Mouse (Mus musculus): ENCODE data around the gene Npff. TPM values are rescaled to one million over a fixed set of nuclear protein-coding genes. Genes with fewer than 3 reads are reported as not detected.

Npff gene
- polyA plus RNA-seq (2014; fragmentation: Illumina TruSeq; extraction: RNeasy Lipid Tissue Mini Kit (QIAGEN cat#74804)) = not detected

DNA sequence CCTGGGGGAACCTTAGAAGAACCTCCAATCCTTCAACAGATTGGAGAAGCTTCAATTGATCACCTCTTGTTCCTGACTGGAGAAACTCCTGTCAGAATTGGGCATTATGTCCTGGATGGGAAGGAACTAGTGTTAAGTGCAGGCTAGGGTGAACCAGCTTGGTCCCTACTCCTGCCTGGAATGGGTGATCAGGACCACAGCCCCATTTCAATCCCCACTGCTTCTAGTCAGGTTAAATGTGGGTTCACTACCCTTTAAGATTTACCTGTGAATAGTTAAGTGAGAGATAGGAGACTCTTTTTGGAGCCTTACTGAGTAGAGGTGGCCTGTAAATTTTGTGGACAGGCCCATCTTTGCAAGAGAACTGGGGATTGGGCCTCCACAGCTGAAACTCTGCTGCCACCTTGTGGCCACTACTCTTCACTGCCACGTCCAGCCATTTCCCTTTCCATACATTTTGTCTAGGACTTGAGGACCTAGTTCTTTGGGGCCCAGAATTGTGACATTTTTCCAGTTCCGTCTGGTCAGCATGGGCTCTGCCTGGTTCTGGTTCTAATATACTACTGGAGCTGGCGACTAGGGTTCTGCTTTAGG, at the start of gene Npff:
Npff (minus strand) TSS at position 51 of the 594 bp plus-strand sequence.

DNA sequence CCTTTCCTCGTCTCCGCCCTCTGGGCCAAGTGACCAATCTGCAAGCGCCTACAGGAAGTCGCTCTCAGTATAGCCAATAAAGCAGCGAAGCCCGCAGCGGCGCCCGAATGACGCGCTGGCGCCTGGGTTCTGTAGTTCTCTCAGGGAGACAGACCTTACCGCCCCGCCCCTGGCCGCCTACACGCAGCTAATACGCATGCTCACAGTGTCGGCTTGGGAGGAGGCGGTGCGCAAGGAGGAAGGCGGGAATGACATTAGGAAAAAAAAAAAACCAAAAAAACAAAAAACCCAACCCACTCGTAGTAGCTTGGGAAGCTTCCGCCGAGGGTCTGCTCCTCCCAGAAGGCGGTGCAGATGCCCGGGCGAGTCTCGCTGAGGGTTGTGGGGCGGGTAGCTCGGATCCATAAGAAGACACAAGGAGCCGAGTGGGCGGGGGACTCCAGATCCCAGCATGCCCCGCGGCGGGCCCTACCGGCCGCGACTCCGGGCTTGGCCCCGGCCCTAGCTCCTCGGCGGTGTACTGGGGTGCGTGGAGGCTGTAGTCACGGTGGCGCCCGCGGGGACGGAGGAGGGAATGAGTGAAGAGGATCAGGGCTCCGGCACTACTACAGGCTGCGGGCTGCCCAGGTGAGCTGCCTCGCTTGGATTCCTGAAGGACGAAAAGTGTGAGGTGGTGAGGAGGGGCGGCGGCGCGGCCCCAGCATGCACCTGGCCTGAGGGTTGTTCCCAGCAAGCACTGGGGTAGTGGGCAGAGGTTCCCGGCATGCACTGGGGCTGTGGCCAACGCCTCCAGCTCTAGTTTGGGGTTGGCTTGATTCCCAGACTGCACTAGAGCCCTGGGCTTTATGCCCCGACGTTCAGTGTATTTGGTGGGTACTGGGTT, 6.5 kb downstream of the Npff start, which contains the start of gene Tarbp2:
Tarbp2 (plus strand) TSS at position 217 of the 883 bp plus-strand sequence.

DNA sequence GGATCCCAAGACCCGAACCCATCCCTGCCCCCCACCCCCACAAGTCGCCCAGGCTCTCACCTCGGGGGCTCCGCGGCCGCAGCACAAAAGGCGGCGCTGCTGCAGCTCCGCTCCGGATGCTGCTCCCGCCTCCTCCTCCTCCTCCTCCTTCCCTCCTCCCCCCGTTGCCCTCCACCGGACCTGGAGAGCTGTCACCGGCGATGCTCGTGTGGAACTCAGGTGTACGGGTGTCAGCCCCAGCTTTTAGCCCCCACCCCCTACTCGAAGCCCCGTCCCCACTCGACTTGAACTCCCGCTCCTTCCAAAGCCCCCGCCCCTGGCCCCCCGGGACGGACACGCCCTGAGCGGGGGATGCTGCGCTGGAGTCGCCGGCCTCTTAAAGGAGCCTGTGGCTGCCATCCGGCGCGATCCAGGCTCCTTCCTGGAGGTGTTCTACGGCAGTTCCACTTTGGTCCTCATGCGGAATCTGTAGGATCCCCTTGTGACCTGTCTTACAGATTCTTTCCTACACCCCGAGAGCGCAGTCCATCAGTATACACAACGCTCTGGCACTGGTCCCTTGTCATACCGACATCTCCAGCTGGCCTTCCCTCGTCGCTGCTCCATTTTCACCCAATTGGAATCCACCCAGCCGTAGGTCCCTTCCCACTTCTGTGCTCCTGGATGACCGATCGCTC, 7.9 kb downstream of the Npff start, which contains the start of gene Map3k12:
Map3k12 (minus strand) TSS at position 337 of the 677 bp plus-strand sequence.

DNA sequence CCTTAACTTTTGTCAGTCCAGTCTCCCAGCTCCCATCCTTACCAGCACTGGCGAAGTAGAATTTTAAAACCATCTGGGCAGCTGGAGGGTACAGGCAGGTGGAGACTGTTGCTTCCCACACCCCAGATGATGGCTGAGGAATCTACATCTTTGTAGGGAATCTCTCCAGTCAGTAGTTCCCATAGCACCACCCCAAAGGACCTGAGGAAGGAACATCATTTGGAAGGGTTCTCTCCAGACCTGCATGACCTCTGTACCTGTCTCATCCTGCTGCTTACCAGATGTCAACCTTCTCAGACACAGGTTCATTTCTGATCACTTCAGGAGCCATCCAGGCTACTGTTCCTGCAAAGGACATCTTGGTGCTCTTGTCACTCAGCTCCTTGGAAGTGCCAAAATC, 21.3 kb downstream of the Npff start, which contains the start of gene Gm10337:
Gm10337 (plus strand) TSS at position 276 of the 400 bp plus-strand sequence.

Other genes starting within 250 kb of the Npff start
- 0.94 TPM for gene Mfsd5, start 245.5 kb downstream of the Npff start, polyA plus RNA-seq (2014; fragmentation: Illumina TruSeq; extraction: RNeasy Lipid Tissue Mini Kit (QIAGEN cat#74804))
- 0.57 TPM for gene Espl1, start 228.7 kb downstream of the Npff start, polyA plus RNA-seq (2014; fragmentation: Illumina TruSeq; extraction: RNeasy Lipid Tissue Mini Kit (QIAGEN cat#74804))
- 58.6 TPM for gene Pfdn5, start 198.8 kb downstream of the Npff start, polyA plus RNA-seq (2014; fragmentation: Illumina TruSeq; extraction: RNeasy Lipid Tissue Mini Kit (QIAGEN cat#74804))
- 5.9 TPM for gene Myg1, start 193.2 kb downstream of the Npff start, polyA plus RNA-seq (2014; fragmentation: Illumina TruSeq; extraction: RNeasy Lipid Tissue Mini Kit (QIAGEN cat#74804))
- gene Aaas, start 174.2 kb downstream of the Npff start, polyA plus RNA-seq (2014; fragmentation: Illumina TruSeq; extraction: RNeasy Lipid Tissue Mini Kit (QIAGEN cat#74804)) = 10.5 TPM
- gene Sp7, start 157.8 kb downstream of the Npff start, polyA plus RNA-seq (2014; fragmentation: Illumina TruSeq; extraction: RNeasy Lipid Tissue Mini Kit (QIAGEN cat#74804)) = 0.46 TPM
- gene Sp1, start 118.8 kb downstream of the Npff start, polyA plus RNA-seq (2014; fragmentation: Illumina TruSeq; extraction: RNeasy Lipid Tissue Mini Kit (QIAGEN cat#74804)) = 167 TPM
- gene Amhr2, start 79.6 kb downstream of the Npff start, polyA plus RNA-seq (2014; fragmentation: Illumina TruSeq; extraction: RNeasy Lipid Tissue Mini Kit (QIAGEN cat#74804)) = 1.1 TPM
- gene Prr13, start 65.9 kb downstream of the Npff start, polyA plus RNA-seq (2014; fragmentation: Illumina TruSeq; extraction: RNeasy Lipid Tissue Mini Kit (QIAGEN cat#74804)) = 37.5 TPM
- 1,145 TPM for gene Pcbp2, start 54.4 kb downstream of the Npff start, polyA plus RNA-seq (2014; fragmentation: Illumina TruSeq; extraction: RNeasy Lipid Tissue Mini Kit (QIAGEN cat#74804))
- gene Gm10337, start 21.2 kb downstream of the Npff start, polyA plus RNA-seq (2014; fragmentation: Illumina TruSeq; extraction: RNeasy Lipid Tissue Mini Kit (QIAGEN cat#74804)) = not detected
- gene Map3k12, start 7.9 kb downstream of the Npff start, polyA plus RNA-seq (2014; fragmentation: Illumina TruSeq; extraction: RNeasy Lipid Tissue Mini Kit (QIAGEN cat#74804)) = 5.3 TPM
- gene Tarbp2, start 6.8 kb downstream of the Npff start, polyA plus RNA-seq (2014; fragmentation: Illumina TruSeq; extraction: RNeasy Lipid Tissue Mini Kit (QIAGEN cat#74804)) = 0.66 TPM
- not detected for gene Gm28047, start 100.1 kb upstream of the Npff start, polyA plus RNA-seq (2014; fragmentation: Illumina TruSeq; extraction: RNeasy Lipid Tissue Mini Kit (QIAGEN cat#74804))
- 68.1 TPM for gene Atf7, start 100.5 kb upstream of the Npff start, polyA plus RNA-seq (2014; fragmentation: Illumina TruSeq; extraction: RNeasy Lipid Tissue Mini Kit (QIAGEN cat#74804))
- 19.7 TPM for gene Atp5g2, start 147.4 kb upstream of the Npff start, polyA plus RNA-seq (2014; fragmentation: Illumina TruSeq; extraction: RNeasy Lipid Tissue Mini Kit (QIAGEN cat#74804))
- gene Calcoco1, start 197.2 kb upstream of the Npff start, polyA plus RNA-seq (2014; fragmentation: Illumina TruSeq; extraction: RNeasy Lipid Tissue Mini Kit (QIAGEN cat#74804)) = 119 TPM

Measured in ovary, adult 10 weeks (tissue).